Mouse (Mus musculus): Measurements from ENCODE around the gene Nid2. TPM values are rescaled to one million over a fixed set of nuclear protein-coding genes. Genes with fewer than 3 reads are reported as not detected.

The Nid2 gene
- total and polyA plus RNA-seq, 3 experiments = 12.1 to 21.6 (median 21.2) TPM

GRCm38 (mm10) chr14:19768648-19769047, 17.6 kb downstream of the Nid2 start:
- Histone ChIP-seq H3K36me3 (ENCODE audit: control insufficient read depth, insufficient read depth, low read length) (peaks cover 7% of the 10 kb centered on the region), H3K4me3 (no peak overlapping the region), H3K27me3 (ENCODE audit: control insufficient read depth, insufficient read depth, low read length) (no peaks in the 10 kb centered on the region), H3K79me2 (replicated peaks; ENCODE audit: control insufficient read depth, insufficient read depth, low read length) (no peaks in the 10 kb centered on the region), H3K4me1 (ENCODE audit: control insufficient read depth, insufficient read depth, low read length) (peaks cover 10% of the 10 kb centered on the region), H3K27ac (no peak overlapping the region), H3K9ac (ENCODE audit: low read depth, low read length) (no peak overlapping the region)
- no peak for DNase-seq
- TF ChIP-seq CTCF (IDR thresholded peaks at IDR 0.05) (no peak), EP300 (IDR thresholded peaks at IDR 0.05; ENCODE audit: insufficient read depth, low read depth, low read length) (no peak), POLR2A (IDR thresholded peaks at IDR 0.05; ENCODE audit: insufficient read depth, low read depth, low read length) (no peak)
- 80% methylated on average over 6 of the region's 6 CpGs for WGBS
- intact Hi-C loops (cut with DNase I) = no loop called here

- H3K79me2 ChIP-seq (replicated peaks; ENCODE audit: control insufficient read depth, insufficient read depth, low read length) = no peaks in the 10 kb centered on the region
- no peak overlapping the region; the same call in 1 of the 2 replicates for H3K27ac ChIP-seq
- peak; percentile 35 to 36 for DNase-seq
- H3K27me3 ChIP-seq (ENCODE audit: control insufficient read depth, insufficient read depth, low read length) = no peaks in the 10 kb centered on the region
- H3K4me1 ChIP-seq (ENCODE audit: control insufficient read depth, insufficient read depth, low read length) = peaks cover 10% of the 10 kb centered on the region
- H3K36me3 ChIP-seq (ENCODE audit: control insufficient read depth, insufficient read depth, low read length) = peaks cover 7% of the 10 kb centered on the region
- WGBS = 63% methylated on average over 6 of the region's 6 CpGs
- no peak overlapping the region for H3K9ac ChIP-seq (ENCODE audit: low read depth, low read length)
- H3K4me3 ChIP-seq = no peak overlapping the region
- TF ChIP-seq CTCF (IDR thresholded peaks at IDR 0.05) (no peak), EP300 (IDR thresholded peaks at IDR 0.05; ENCODE audit: insufficient read depth, low read depth, low read length) (no peak), POLR2A (IDR thresholded peaks at IDR 0.05; ENCODE audit: insufficient read depth, low read depth, low read length) (no peak)
- intact Hi-C loops (cut with DNase I) = no loop called here
Observed at GRCm38 (mm10) chr14:19769441-19770200, 18.6 kb downstream of the Nid2 start.

GRCm38 (mm10) chr14:19771173-19771572, 20.1 kb downstream of the Nid2 start:
- Histone ChIP-seq H3K4me1 (ENCODE audit: control insufficient read depth, insufficient read depth, low read length) (peaks cover 10% of the 10 kb centered on the region), H3K9ac (ENCODE audit: low read depth, low read length) (0 out of 2 replicates have a peak overlapping the region, but pooled peaks have one; percentile 37), H3K79me2 (replicated peaks; ENCODE audit: control insufficient read depth, insufficient read depth, low read length) (no peaks in the 10 kb centered on the region), H3K36me3 (ENCODE audit: control insufficient read depth, insufficient read depth, low read length) (peaks cover 7% of the 10 kb centered on the region), H3K4me3 (no peak overlapping the region), H3K27me3 (ENCODE audit: control insufficient read depth, insufficient read depth, low read length) (no peaks in the 10 kb centered on the region), H3K27ac (peak overlapping the region; percentile 39)
- WGBS = 36% methylated on average over 7 of the region's 7 CpGs
- peak in 1 of 2 experiments; percentile 32 for DNase-seq
- TF ChIP-seq EP300 (IDR thresholded peaks at IDR 0.05; ENCODE audit: insufficient read depth, low read depth, low read length) (no peak), CTCF (IDR thresholded peaks at IDR 0.05) (no peak), POLR2A (IDR thresholded peaks at IDR 0.05; ENCODE audit: insufficient read depth, low read depth, low read length) (no peak)
- intact Hi-C loops (cut with DNase I) = no loop called here

GRCm38 (mm10) chr14:19774036-19774628, 23.1 kb downstream of the Nid2 start:
- Histone ChIP-seq H3K36me3 (ENCODE audit: control insufficient read depth, insufficient read depth, low read length) (peaks cover 7% of the 10 kb centered on the region), H3K4me1 (ENCODE audit: control insufficient read depth, insufficient read depth, low read length) (peaks cover 10% of the 10 kb centered on the region), H3K27ac (no peak overlapping the region), H3K79me2 (replicated peaks; ENCODE audit: control insufficient read depth, insufficient read depth, low read length) (no peaks in the 10 kb centered on the region), H3K4me3 (no peak overlapping the region), H3K9ac (ENCODE audit: low read depth, low read length) (no peak overlapping the region), H3K27me3 (ENCODE audit: control insufficient read depth, insufficient read depth, low read length) (no peaks in the 10 kb centered on the region)
- intact Hi-C loops (cut with DNase I) = no loop called here
- WGBS = 75% methylated on average over 13 of the region's 13 CpGs
- TF ChIP-seq EP300 (IDR thresholded peaks at IDR 0.05; ENCODE audit: insufficient read depth, low read depth, low read length) (no peak), CTCF (IDR thresholded peaks at IDR 0.05) (no peak), POLR2A (IDR thresholded peaks at IDR 0.05; ENCODE audit: insufficient read depth, low read depth, low read length) (no peak)
- DNase-seq = no peak

GRCm38 (mm10) chr14:19775491-19775890, 24.4 kb downstream of the Nid2 start:
- no peak overlapping the region for H3K27ac ChIP-seq
- H3K4me1 ChIP-seq (ENCODE audit: control insufficient read depth, insufficient read depth, low read length) = peaks cover 6% of the 10 kb centered on the region
- H3K4me3 ChIP-seq = no peak overlapping the region
- no peak for DNase-seq
- WGBS = 89% methylated on average over 4 of the region's 4 CpGs
- H3K36me3 ChIP-seq (ENCODE audit: control insufficient read depth, insufficient read depth, low read length) = peaks cover 7% of the 10 kb centered on the region
- intact Hi-C loops (cut with DNase I) = no loop called here
- H3K79me2 ChIP-seq (replicated peaks; ENCODE audit: control insufficient read depth, insufficient read depth, low read length) = no peaks in the 10 kb centered on the region
- H3K27me3 ChIP-seq (ENCODE audit: control insufficient read depth, insufficient read depth, low read length) = no peaks in the 10 kb centered on the region
- no peak overlapping the region for H3K9ac ChIP-seq (ENCODE audit: low read depth, low read length)
- TF ChIP-seq EP300 (IDR thresholded peaks at IDR 0.05; ENCODE audit: insufficient read depth, low read depth, low read length) = no peak
- TF ChIP-seq CTCF (IDR thresholded peaks at IDR 0.05) = no peak
- TF ChIP-seq POLR2A (IDR thresholded peaks at IDR 0.05; ENCODE audit: insufficient read depth, low read depth, low read length) = no peak

- intact Hi-C loops (cut with DNase I) = loop anchor here (2.0 kb wide), 1 partner anchor 43 kb away; no protein-coding TSS in a partner anchor
Observed at GRCm38 (mm10) chr14:19776179-19776578, 25.1 kb downstream of the Nid2 start.

More at GRCm38 (mm10) chr14:19776179-19776578, 25.1 kb downstream of the Nid2 start:
- no peak overlapping the region for H3K9ac ChIP-seq (ENCODE audit: low read depth, low read length)
- no peak overlapping the region for H3K27ac ChIP-seq
- H3K4me1 ChIP-seq (ENCODE audit: control insufficient read depth, insufficient read depth, low read length) = peaks cover 3% of the 10 kb centered on the region
- no peaks in the 10 kb centered on the region for H3K27me3 ChIP-seq (ENCODE audit: control insufficient read depth, insufficient read depth, low read length)
- no peak for DNase-seq
- H3K36me3 ChIP-seq (ENCODE audit: control insufficient read depth, insufficient read depth, low read length) = peaks cover 4% of the 10 kb centered on the region
- TF ChIP-seq CTCF (IDR thresholded peaks at IDR 0.05) (peak; percentile 37), POLR2A (IDR thresholded peaks at IDR 0.05; ENCODE audit: insufficient read depth, low read depth, low read length) (no peak), EP300 (IDR thresholded peaks at IDR 0.05; ENCODE audit: insufficient read depth, low read depth, low read length) (no peak)
- WGBS = 97% methylated on average over 5 of the region's 5 CpGs
- H3K4me3 ChIP-seq = no peak overlapping the region
- H3K79me2 ChIP-seq (replicated peaks; ENCODE audit: control insufficient read depth, insufficient read depth, low read length) = no peaks in the 10 kb centered on the region

Measured in heart, adult 2 months (tissue).